Mouse (Mus musculus): Measurements from ENCODE around the gene Myom3.

DNA sequence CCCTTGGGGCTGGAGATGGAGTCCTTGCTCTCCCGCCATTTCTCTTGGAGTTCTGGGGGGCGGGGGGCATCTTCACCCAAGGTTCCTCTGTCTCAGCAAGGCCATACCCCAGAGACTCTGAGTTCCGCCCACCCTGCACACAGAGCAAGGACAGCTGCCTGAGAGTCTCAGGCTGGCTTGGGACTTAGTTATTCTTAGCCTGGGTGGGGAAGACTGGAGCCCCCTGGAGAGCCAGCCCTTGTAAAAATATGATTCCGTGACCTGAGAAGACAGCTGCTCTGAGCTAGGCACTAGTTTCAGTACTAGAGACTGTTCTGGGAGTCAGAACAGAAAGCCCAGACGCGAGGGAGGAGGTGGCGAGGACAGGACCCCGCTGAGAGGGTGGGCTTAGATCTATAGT lies 6.2 kb downstream of the Myom3 start:
- no peak for TF ChIP-seq POLR2A (IDR thresholded peaks at IDR 0.05; ENCODE audit: insufficient read depth, low read depth, low read length)
- no peak for TF ChIP-seq CTCF (IDR thresholded peaks at IDR 0.05)

Data from heart, adult 2 months (tissue).